Mouse (Mus musculus): ENCODE measurements around the gene Faf2. TPM values are rescaled to one million over a fixed set of nuclear protein-coding genes. Genes with fewer than 3 reads are reported as not detected.

Faf2 gene
- polyA plus RNA-seq, 1 experiment from 2014 or later, result 120 TPM

DNA sequence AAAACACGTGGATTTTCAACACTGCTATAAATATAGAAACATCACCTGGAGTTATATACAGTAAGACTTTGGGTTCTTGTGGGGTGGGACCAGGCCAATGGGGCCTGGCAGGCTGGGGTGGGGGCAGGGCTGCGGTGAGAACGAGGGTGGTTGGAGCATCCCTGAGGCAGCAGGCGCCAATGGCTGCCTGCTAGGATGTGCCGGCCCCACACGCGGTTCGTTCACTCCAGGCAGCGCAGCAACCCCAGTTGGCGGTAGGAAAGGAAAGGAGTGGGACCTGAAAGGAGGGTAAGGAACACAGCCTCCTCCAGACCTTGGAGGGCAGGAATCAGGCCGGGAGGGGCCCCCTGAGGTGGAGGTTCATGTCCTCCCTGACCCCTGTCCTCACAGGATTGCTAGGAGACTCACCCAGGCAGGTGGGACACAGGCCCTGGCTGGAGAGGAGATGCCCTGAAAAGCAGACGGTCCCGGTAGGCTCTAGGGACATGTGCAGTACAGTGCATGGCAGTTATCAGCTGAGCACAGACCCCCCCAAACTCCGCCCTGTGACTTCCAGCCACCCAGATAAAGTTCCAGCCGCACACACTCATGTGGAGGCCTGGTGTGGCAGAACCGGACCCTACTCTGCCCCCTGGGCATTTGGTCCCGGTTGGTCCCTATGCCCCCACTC, 58.7 kb downstream of the Faf2 start:
- WGBS, result 82% methylated on average over 17 of the region's 17 CpGs
- ATAC-seq (ENCODE audit: insufficient number of reproducible peaks, insufficient read depth, low FRiP score, low read depth), result peak; percentile 55; the same call in 1 of the 2 replicates

DNA sequence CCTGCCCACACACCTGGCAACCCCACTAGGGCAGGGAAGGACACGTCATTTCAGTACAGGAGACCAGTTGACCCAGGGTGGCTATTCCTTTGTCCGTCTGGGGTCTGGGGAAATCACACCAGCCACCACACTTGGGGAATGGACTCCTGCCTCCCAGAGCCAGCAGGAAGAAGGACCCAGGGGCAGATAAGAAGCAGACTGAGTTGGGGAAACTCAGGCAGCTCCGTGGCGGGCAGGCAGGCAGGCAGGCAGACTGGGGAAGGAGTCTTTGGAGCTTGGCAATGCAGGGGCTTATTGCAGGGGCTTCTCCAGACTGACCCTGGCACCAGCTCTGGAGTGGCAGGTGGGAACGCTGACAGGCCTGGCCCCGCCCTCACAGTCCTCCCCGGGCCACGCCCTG, 59.7 kb downstream of the Faf2 start:
- H3K4me2 ChIP-seq (replicated peaks; ENCODE audit: low read depth, low read length), result no peak overlapping the region
- ATAC-seq (ENCODE audit: insufficient number of reproducible peaks, insufficient read depth, low FRiP score, low read depth), result no peak
- 74% methylated on average over 8 of the region's 8 CpGs for WGBS
- no peaks in the 10 kb centered on the region for H3K9me3 ChIP-seq (ENCODE audit: control insufficient read depth, low read depth, low read length)
- no peak overlapping the region for H3K27ac ChIP-seq (ENCODE audit: low read length)
- H3K4me3 ChIP-seq (ENCODE audit: low read depth, low read length), result no peak overlapping the region
- H3K36me3 ChIP-seq (ENCODE audit: control insufficient read depth, insufficient read depth, low read length), result peaks cover 52% of the 10 kb centered on the region
- H3K27me3 ChIP-seq (ENCODE audit: control insufficient read depth, insufficient read depth, low read length), result no peaks in the 10 kb centered on the region
- peaks cover 16% of the 10 kb centered on the region for H3K4me1 ChIP-seq (ENCODE audit: control insufficient read depth, insufficient read depth, low read length)
- H3K9ac ChIP-seq (replicated peaks; ENCODE audit: low read depth, low read length), result no peak overlapping the region

More for the DNA sequence above, 58.7 kb downstream of the Faf2 start:
- no peak overlapping the region for H3K4me3 ChIP-seq (ENCODE audit: low read depth, low read length)
- no peak overlapping the region for H3K4me2 ChIP-seq (replicated peaks; ENCODE audit: low read depth, low read length)
- H3K36me3 ChIP-seq (ENCODE audit: control insufficient read depth, insufficient read depth, low read length), result peaks cover 52% of the 10 kb centered on the region
- peaks cover 6% of the 10 kb centered on the region; the same call in 1 of the 2 replicates for H3K4me1 ChIP-seq (ENCODE audit: control insufficient read depth, insufficient read depth, low read length)
- no peak overlapping the region for H3K27ac ChIP-seq (ENCODE audit: low read length)
- H3K27me3 ChIP-seq (ENCODE audit: control insufficient read depth, insufficient read depth, low read length), result no peaks in the 10 kb centered on the region
- H3K9ac ChIP-seq (replicated peaks; ENCODE audit: low read depth, low read length), result no peak overlapping the region
- no peaks in the 10 kb centered on the region for H3K9me3 ChIP-seq (ENCODE audit: control insufficient read depth, low read depth, low read length)

DNA sequence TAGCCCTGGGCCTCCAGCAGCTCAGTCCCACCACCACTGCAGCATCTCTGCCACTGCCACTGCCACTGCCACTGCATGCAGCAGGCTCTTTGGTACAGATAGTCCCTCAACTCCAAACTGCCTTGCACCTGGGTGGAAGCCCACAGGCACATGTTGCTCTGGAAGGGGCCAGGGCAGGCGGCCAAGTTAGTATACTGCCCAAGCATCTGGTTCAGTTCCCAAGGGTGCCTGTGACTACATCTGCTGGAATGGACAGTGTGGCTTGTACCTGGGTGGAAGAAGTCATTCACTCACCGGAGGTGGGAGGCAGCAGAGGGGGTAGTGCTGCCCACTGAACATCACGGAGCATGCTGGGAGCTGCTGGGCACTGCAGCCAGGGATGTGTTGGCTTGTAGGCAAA, 61.7 kb downstream of the Faf2 start:
- Histone ChIP-seq H3K4me1 (ENCODE audit: control insufficient read depth, insufficient read depth, low read length) (peaks cover 21% of the 10 kb centered on the region), H3K27ac (ENCODE audit: low read length) (no peak overlapping the region), H3K27me3 (ENCODE audit: control insufficient read depth, insufficient read depth, low read length) (no peaks in the 10 kb centered on the region), H3K36me3 (ENCODE audit: control insufficient read depth, insufficient read depth, low read length) (peaks cover 52% of the 10 kb centered on the region), H3K9ac (replicated peaks; ENCODE audit: low read depth, low read length) (no peak overlapping the region), H3K4me2 (replicated peaks; ENCODE audit: low read depth, low read length) (no peak overlapping the region), H3K4me3 (ENCODE audit: low read depth, low read length) (no peak overlapping the region), H3K9me3 (ENCODE audit: control insufficient read depth, low read depth, low read length) (no peaks in the 10 kb centered on the region)
- 91% methylated on average over 3 of the region's 3 CpGs for WGBS
- ATAC-seq (ENCODE audit: insufficient number of reproducible peaks, insufficient read depth, low FRiP score, low read depth), result no peak

DNA sequence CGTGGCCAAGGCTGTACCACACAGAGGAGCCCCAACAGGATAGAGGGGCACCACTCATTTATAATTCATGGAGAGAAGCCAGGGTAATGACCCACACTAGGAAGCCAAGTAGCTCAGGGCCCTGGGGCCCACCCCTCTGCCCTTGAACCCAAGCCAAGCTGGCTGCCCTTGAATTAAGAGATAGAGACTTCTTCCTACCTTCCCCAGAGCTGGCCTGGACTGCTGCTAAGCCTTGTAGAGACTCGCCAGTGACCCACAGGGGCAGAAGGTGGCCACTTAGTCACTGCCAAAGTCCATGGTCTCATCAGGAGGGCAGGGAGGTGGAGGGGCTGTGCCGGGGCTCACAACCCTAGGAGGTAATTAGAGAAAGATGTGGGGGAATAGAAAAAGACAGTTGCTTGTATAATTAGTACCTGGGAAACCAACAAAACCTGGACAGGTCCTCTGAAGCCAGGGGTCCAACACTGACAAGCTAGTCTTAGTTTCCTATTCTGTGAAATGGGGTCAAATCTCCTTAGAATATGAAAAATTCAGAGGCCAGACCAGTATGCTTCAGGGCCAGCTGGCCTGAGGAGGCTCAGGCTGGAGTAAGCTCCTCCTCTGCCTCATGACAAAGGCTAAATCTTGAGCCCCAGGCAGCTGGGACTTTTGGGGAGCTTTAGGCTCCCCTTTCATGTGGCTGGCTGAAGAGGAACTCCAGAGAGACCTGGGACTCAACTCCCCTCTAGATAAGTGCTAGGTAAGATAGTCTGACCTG, 62.7 kb downstream of the Faf2 start:
- Histone ChIP-seq H3K27me3 (ENCODE audit: control insufficient read depth, insufficient read depth, low read length) (no peaks in the 10 kb centered on the region), H3K4me3 (ENCODE audit: low read depth, low read length) (no peak overlapping the region), H3K4me1 (ENCODE audit: control insufficient read depth, insufficient read depth, low read length) (peaks cover 24% of the 10 kb centered on the region), H3K4me2 (replicated peaks; ENCODE audit: low read depth, low read length) (no peak overlapping the region), H3K27ac (ENCODE audit: low read length) (no peak overlapping the region), H3K9me3 (ENCODE audit: control insufficient read depth, low read depth, low read length) (no peaks in the 10 kb centered on the region), H3K36me3 (ENCODE audit: control insufficient read depth, insufficient read depth, low read length) (peaks cover 46% of the 10 kb centered on the region), H3K9ac (replicated peaks; ENCODE audit: low read depth, low read length) (no peak overlapping the region)
- 80% methylated on average over 3 of the region's 3 CpGs for WGBS
- no peak for ATAC-seq (ENCODE audit: insufficient number of reproducible peaks, insufficient read depth, low FRiP score, low read depth)

DNA sequence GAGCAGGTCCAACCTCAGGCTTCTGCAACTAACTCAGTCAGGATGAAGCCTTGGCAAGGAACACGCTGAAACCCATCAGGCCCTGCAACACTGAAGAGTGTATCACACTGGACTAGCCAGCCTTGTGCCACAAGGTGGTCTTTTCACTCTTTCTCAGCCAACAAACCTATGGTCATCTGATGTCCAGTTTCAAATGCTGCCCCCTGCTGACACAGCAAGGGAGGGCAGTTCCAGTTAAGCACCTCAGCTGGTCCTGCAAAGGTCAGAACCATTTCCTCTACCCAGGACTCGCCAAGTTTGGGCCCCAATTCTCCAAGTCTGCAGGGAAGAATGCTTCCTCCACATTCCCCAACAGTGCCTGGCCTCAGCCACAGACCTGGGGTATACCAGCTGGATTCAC, 63.6 kb downstream of the Faf2 start:
- H3K27me3 ChIP-seq (ENCODE audit: control insufficient read depth, insufficient read depth, low read length), result no peaks in the 10 kb centered on the region
- H3K4me2 ChIP-seq (replicated peaks; ENCODE audit: low read depth, low read length), result peak overlapping the region; percentile 83
- no peak overlapping the region for H3K27ac ChIP-seq (ENCODE audit: low read length)
- WGBS, result 43% methylated on average over 2 of the region's 2 CpGs
- ATAC-seq (ENCODE audit: insufficient number of reproducible peaks, insufficient read depth, low FRiP score, low read depth), result no peak
- peak overlapping the region; percentile 97; the same call in 1 of the 2 replicates for H3K4me3 ChIP-seq (ENCODE audit: low read depth, low read length)
- H3K9ac ChIP-seq (replicated peaks; ENCODE audit: low read depth, low read length), result no peak overlapping the region
- peaks cover 24% of the 10 kb centered on the region for H3K4me1 ChIP-seq (ENCODE audit: control insufficient read depth, insufficient read depth, low read length)
- H3K36me3 ChIP-seq (ENCODE audit: control insufficient read depth, insufficient read depth, low read length), result peaks cover 42% of the 10 kb centered on the region
- H3K9me3 ChIP-seq (ENCODE audit: control insufficient read depth, low read depth, low read length), result no peaks in the 10 kb centered on the region

DNA sequence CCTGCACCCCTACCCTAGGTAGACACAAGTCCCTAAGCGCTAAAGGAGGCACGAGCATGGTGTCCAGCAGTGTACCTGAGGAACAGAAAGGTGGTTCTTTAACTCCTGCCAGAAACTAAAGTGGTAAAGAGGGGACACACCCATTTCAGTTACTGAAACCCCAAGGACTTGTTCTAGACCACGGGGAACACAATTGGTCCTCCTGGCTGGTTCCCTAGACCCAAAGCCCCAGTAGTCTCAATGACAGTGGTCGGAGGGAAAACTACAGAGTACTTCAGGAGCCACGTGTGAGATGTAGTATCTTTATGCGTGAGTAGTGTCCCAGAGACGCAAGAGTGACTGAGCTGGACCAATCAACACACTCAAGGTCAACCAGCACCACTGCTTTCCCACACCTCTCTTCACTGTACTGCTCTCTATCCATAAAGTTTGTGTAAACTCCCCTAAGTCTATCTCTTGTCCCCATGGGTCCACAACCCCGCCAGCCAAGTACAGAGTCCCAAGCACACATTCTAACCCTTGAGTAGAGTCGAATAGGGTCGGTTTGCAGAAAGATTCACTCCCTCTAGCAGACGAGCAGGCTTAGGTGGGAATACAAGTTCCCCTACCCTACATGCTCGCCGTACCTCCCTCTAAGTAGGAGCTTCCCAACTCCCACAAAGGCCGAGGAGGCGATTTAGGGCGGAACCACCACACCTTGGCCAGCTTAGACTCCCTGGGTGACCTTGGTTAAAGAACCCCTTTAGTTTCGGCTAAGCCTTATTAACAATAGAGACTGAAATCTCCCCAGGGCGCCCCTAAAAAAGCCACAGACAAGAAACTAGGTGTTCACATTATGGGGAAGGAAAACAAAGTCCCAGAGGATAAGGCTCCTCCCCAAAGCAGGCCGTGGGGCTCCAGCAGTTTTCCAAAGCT, 64.8 kb downstream of the Faf2 start:
- H3K9me3 ChIP-seq (ENCODE audit: control insufficient read depth, low read depth, low read length), result no peaks in the 10 kb centered on the region
- peak overlapping the region; percentile 87 for H3K9ac ChIP-seq (replicated peaks; ENCODE audit: low read depth, low read length)
- peaks cover 24% of the 10 kb centered on the region for H3K4me1 ChIP-seq (ENCODE audit: control insufficient read depth, insufficient read depth, low read length)
- WGBS, result 4% methylated on average over 19 of the region's 19 CpGs
- ATAC-seq (ENCODE audit: insufficient number of reproducible peaks, insufficient read depth, low FRiP score, low read depth), result no peak
- peak overlapping the region; percentile 83 for H3K4me2 ChIP-seq (replicated peaks; ENCODE audit: low read depth, low read length)
- H3K27me3 ChIP-seq (ENCODE audit: control insufficient read depth, insufficient read depth, low read length), result no peaks in the 10 kb centered on the region
- peaks cover 30% of the 10 kb centered on the region for H3K36me3 ChIP-seq (ENCODE audit: control insufficient read depth, insufficient read depth, low read length)
- peak overlapping the region; percentile 97 for H3K4me3 ChIP-seq (ENCODE audit: low read depth, low read length)
- H3K27ac ChIP-seq (ENCODE audit: low read length), result peak overlapping the region; percentile 96

DNA sequence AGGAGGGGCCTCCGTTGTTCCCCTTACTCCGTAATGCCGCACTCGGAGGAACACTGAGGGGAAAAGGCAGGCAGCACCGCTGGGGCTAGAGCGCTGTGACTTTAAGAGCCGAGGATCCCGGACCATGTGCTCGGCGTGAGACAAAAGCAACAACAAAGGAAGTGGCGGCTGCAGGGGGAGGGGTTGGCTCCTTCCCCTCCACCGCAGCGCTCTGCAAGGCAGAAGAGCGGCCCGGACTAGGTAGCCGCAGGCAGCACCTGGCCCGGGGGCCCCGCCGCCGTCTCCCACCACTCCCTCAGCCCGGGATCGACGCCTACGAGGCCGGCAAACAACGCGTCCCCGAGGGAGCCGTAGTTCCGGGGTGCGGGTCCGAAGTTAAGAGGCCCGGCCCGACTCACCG, 65.5 kb downstream of the Faf2 start:
- Histone ChIP-seq H3K9ac (replicated peaks; ENCODE audit: low read depth, low read length) (peak overlapping the region; percentile 87), H3K4me1 (ENCODE audit: control insufficient read depth, insufficient read depth, low read length) (peaks cover 29% of the 10 kb centered on the region), H3K27me3 (ENCODE audit: control insufficient read depth, insufficient read depth, low read length) (no peaks in the 10 kb centered on the region), H3K9me3 (ENCODE audit: control insufficient read depth, low read depth, low read length) (no peaks in the 10 kb centered on the region), H3K4me3 (ENCODE audit: low read depth, low read length) (peak overlapping the region; percentile 97), H3K27ac (ENCODE audit: low read length) (peak overlapping the region; percentile 96), H3K4me2 (replicated peaks; ENCODE audit: low read depth, low read length) (peak overlapping the region; percentile 83), H3K36me3 (ENCODE audit: control insufficient read depth, insufficient read depth, low read length) (peaks cover 23% of the 10 kb centered on the region)
- 1% methylated on average over 35 of the region's 35 CpGs for WGBS
- ATAC-seq (ENCODE audit: insufficient number of reproducible peaks, insufficient read depth, low FRiP score, low read depth), result peak; percentile 59

Data from stomach, embryonic 14.5 days (tissue).